Mouse (Mus musculus) telencephalon, adult 2 months (tissue): ENCODE data around the gene Zmat3.
A peak's percentile ranks its signal among the peaks of the same experiment; 100 is the strongest.

Experiments used
- DNase-seq: peaks from one replicate; pipeline ENCODE4 v3.0.0-alpha.2; 2011; ENCODE audit warnings: low read depth, low spot score

Zmat3 gene

GRCm38 (mm10) chr3:32365546-32366245, at the start of gene Zmat3:
Zmat3 (minus strand) TSS chr3:32366014.
- peak; percentile 35 for DNase-seq

GRCm38 (mm10) chr3:32414381-32414780, 48.6 kb upstream of the Zmat3 start:
- no peak for DNase-seq

- no peak for DNase-seq
Observed at GRCm38 (mm10) chr3:32412502-32413044, 46.8 kb upstream of the Zmat3 start.

- DNase-seq = no peak
Observed at GRCm38 (mm10) chr3:32408811-32409273, 43.0 kb upstream of the Zmat3 start.

- no peak for DNase-seq
Observed at GRCm38 (mm10) chr3:32406804-32407203, 41.0 kb upstream of the Zmat3 start.

- no peak for DNase-seq
Observed at GRCm38 (mm10) chr3:32405699-32406098, 39.9 kb upstream of the Zmat3 start.

- DNase-seq = no peak
Observed at GRCm38 (mm10) chr3:32402990-32403885, 37.4 kb upstream of the Zmat3 start.

GRCm38 (mm10) chr3:32401591-32401990, 35.8 kb upstream of the Zmat3 start:
- no peak for DNase-seq

- no peak for DNase-seq
Observed at GRCm38 (mm10) chr3:32399931-32400330, 34.1 kb upstream of the Zmat3 start.

- DNase-seq = no peak
Observed at GRCm38 (mm10) chr3:32399381-32399780, 33.6 kb upstream of the Zmat3 start.

GRCm38 (mm10) chr3:32398623-32399022, 32.8 kb upstream of the Zmat3 start:
- no peak for DNase-seq

GRCm38 (mm10) chr3:32398175-32398538, 32.3 kb upstream of the Zmat3 start:
- no peak for DNase-seq

GRCm38 (mm10) chr3:32397461-32398174, 31.8 kb upstream of the Zmat3 start, which contains the start of gene Pik3ca:
Pik3ca (plus strand) TSS chr3:32397671.
- DNase-seq = no peak

- DNase-seq = peak; percentile 98
Observed at GRCm38 (mm10) chr3:32396794-32397460, 31.1 kb upstream of the Zmat3 start.

GRCm38 (mm10) chr3:32395771-32396551, 30.1 kb upstream of the Zmat3 start:
- no peak for DNase-seq

GRCm38 (mm10) chr3:32393986-32394385, 28.2 kb upstream of the Zmat3 start:
- no peak for DNase-seq

GRCm38 (mm10) chr3:32392841-32393240, 27.0 kb upstream of the Zmat3 start:
- no peak for DNase-seq

- no peak for DNase-seq
Observed at GRCm38 (mm10) chr3:32381556-32381955, 15.7 kb upstream of the Zmat3 start.

GRCm38 (mm10) chr3:32379891-32380290, 14.1 kb upstream of the Zmat3 start:
- no peak for DNase-seq

- no peak for DNase-seq
Observed at GRCm38 (mm10) chr3:32373236-32373635, 7.4 kb upstream of the Zmat3 start.
